In genomic region chr13:99190466-99190865, GRCm38 (mm10) we compare ENCODE assay signal across 11 mouse cellular contexts. TPM values are rescaled to one million over a fixed set of nuclear protein-coding genes. Genes with fewer than 3 reads are reported as not detected.
DNase-seq lines count a peak whose midpoint lies in the region; ATAC-seq and TF ChIP-seq lines count a peak whose summit lies in the region.
"Had no signal": no experiment of that assay in that cellular context is flagged by ENCODE, and none has a peak within 500 bp of the region (broad histone marks: within the 10 kb centered on the region; RNA-seq: fewer than 3 reads in every experiment).

No protein-coding gene starts in this region.

- no peaks in the 10 kb centered on the region for H3K36me3 ChIP-seq in lung, embryonic 15.5 days
- no peaks in the 10 kb centered on the region for H3K36me3 ChIP-seq in heart, embryonic 16.5 days (ENCODE audit: control insufficient read depth, insufficient read depth)
- H3K36me3 ChIP-seq in limb, embryonic 14.5 days (ENCODE audit: control insufficient read depth, insufficient read depth, low read length) = no peaks in the 10 kb centered on the region
- H3K36me3 ChIP-seq: embryonic facial prominence, embryonic 12.5 days; neural tube, embryonic 15.5 days had no signal

- no peak for TF ChIP-seq CTCF in lung, adult 2 months (IDR thresholded peaks at IDR 0.05; ENCODE audit: insufficient read depth, low read length)

- ATAC-seq in lung, embryonic 15.5 days (ENCODE audit: borderline replicate concordance, extremely low read depth, low FRiP score, low TSS enrichment) = no peak
- peak; percentile 63 for ATAC-seq in heart, embryonic 16.5 days (replicated peaks; ENCODE audit: extremely low read depth, insufficient read depth, low FRiP score)
- 0 out of 2 replicates have a peak, but pooled peaks have one; percentile 15 for ATAC-seq in limb, embryonic 14.5 days (ENCODE audit: low FRiP score, low read depth)

- H3K4me1 ChIP-seq in lung, embryonic 15.5 days = peaks cover 8% of the 10 kb centered on the region; the same call in 1 of the 2 replicates
- H3K4me1 ChIP-seq in lung, adult 2 months (ENCODE audit: control insufficient read depth, insufficient read depth, low read length) = peaks cover 7% of the 10 kb centered on the region
- H3K4me1 ChIP-seq in heart, embryonic 16.5 days (ENCODE audit: control insufficient read depth, insufficient read depth, low read length) = peaks cover 17% of the 10 kb centered on the region
- peaks cover 7% of the 10 kb centered on the region; the same call in 1 of the 2 replicates for H3K4me1 ChIP-seq in limb, embryonic 14.5 days (ENCODE audit: control insufficient read depth, insufficient read depth, low read length)
- H3K4me1 ChIP-seq: embryonic facial prominence, embryonic 12.5 days had no signal

- H3K4me2 ChIP-seq in lung, embryonic 15.5 days = no peak overlapping the region
- peak overlapping the region; percentile 0; the same call in 1 of the 2 replicates for H3K4me2 ChIP-seq in heart, embryonic 16.5 days (ENCODE audit: low read depth, low read length)
- no peak overlapping the region for H3K4me2 ChIP-seq in limb, embryonic 14.5 days (replicated peaks; ENCODE audit: low read depth, low read length, severe bottlenecking)
- H3K4me2 ChIP-seq: embryonic facial prominence, embryonic 12.5 days; neural tube, embryonic 15.5 days had no signal

- intact Hi-C loops in left cerebral cortex, postnatal 25 days (cut with DNase I) = no loop called here

- WGBS in lung, embryonic 15.5 days = 56% methylated on average over 11 of the region's 11 CpGs
- 32% methylated on average over 11 of the region's 11 CpGs for WGBS in lung, adult 2 months
- 59% methylated on average over 11 of the region's 11 CpGs for WGBS in heart, embryonic 16.5 days
- 66% methylated on average over 11 of the region's 11 CpGs for WGBS in limb, embryonic 14.5 days

- no peak for TF ChIP-seq POLR2A in lung, adult 2 months (IDR thresholded peaks at IDR 0.05; ENCODE audit: borderline replicate concordance, extremely low read depth, low read depth, low read length)
- no peak for TF ChIP-seq POLR2A in limb, embryonic 14.5 days (IDR thresholded peaks at IDR 0.05; ENCODE audit: borderline replicate concordance, extremely low read depth, insufficient read depth, insufficient read length)

- H3K4me3 ChIP-seq in lung, embryonic 15.5 days = no peak overlapping the region
- no peak overlapping the region for H3K4me3 ChIP-seq in lung, adult 2 months (replicated peaks; ENCODE audit: extremely low read depth, low read depth, low read length)
- no peak overlapping the region for H3K4me3 ChIP-seq in heart, embryonic 16.5 days (ENCODE audit: low read length)
- no peak overlapping the region for H3K4me3 ChIP-seq in limb, embryonic 14.5 days (replicated peaks; ENCODE audit: low read length)
- H3K4me3 ChIP-seq: embryonic facial prominence, embryonic 12.5 days; neural tube, embryonic 15.5 days had no signal

- no peaks in the 10 kb centered on the region for H3K9me3 ChIP-seq in lung, embryonic 15.5 days
- H3K9me3 ChIP-seq in heart, embryonic 16.5 days (replicated peaks; ENCODE audit: control insufficient read depth, low read length) = no peaks in the 10 kb centered on the region
- H3K9me3 ChIP-seq in limb, embryonic 14.5 days (ENCODE audit: control insufficient read depth, low read length) = no peaks in the 10 kb centered on the region
- H3K9me3 ChIP-seq: embryonic facial prominence, embryonic 12.5 days; neural tube, embryonic 15.5 days had no signal

- no peak overlapping the region for H3K9ac ChIP-seq in lung, embryonic 15.5 days
- H3K9ac ChIP-seq in heart, embryonic 16.5 days (ENCODE audit: low read length) = no peak overlapping the region
- no peak overlapping the region for H3K9ac ChIP-seq in limb, embryonic 14.5 days (ENCODE audit: low read depth, low read length, severe bottlenecking)
- H3K9ac ChIP-seq: embryonic facial prominence, embryonic 12.5 days; liver, embryonic 14.5 days; neural tube, embryonic 15.5 days had no signal

- DNase-seq in lung, adult 2 months = no peak
- DNase-seq in limb, embryonic 14.5 days (ENCODE audit: low spot score) = no peak
- peak; percentile 19 for DNase-seq in testis, postnatal 14 days (ENCODE audit: low spot score)
- DNase-seq in left cerebral cortex, postnatal 25 days (ENCODE audit: low spot score in 2 of 2) = no peak
- no peak for DNase-seq in adrenal gland, postnatal 10 days
- no peak for DNase-seq in layer of hippocampus, postnatal 14 days (ENCODE audit: low spot score in 2 of 2)

- no peaks in the 10 kb centered on the region for H3K27me3 ChIP-seq in lung, embryonic 15.5 days
- no peaks in the 10 kb centered on the region for H3K27me3 ChIP-seq in heart, embryonic 16.5 days (ENCODE audit: control insufficient read depth, insufficient read depth, low read length)
- H3K27me3 ChIP-seq in limb, embryonic 14.5 days (ENCODE audit: control insufficient read depth, insufficient read depth, low read length) = no peaks in the 10 kb centered on the region
- H3K27me3 ChIP-seq: embryonic facial prominence, embryonic 12.5 days; neural tube, embryonic 15.5 days had no signal

- peak overlapping the region; percentile 71 for H3K27ac ChIP-seq in lung, embryonic 15.5 days
- H3K27ac ChIP-seq in heart, embryonic 16.5 days (ENCODE audit: low read length) = peak overlapping the region; percentile 52
- peak overlapping the region; percentile 68 for H3K27ac ChIP-seq in limb, embryonic 14.5 days (replicated peaks; ENCODE audit: low read depth, low read length)
- H3K27ac ChIP-seq: embryonic facial prominence, embryonic 12.5 days; liver, embryonic 14.5 days; neural tube, embryonic 15.5 days had no signal

RNA-seq across cellular contexts. Expression of gene Zfp366, which starts 5.8 kb away (rescaled TPM):
- polyA plus RNA-seq in lung, embryonic 15.5 days (2015; fragmentation: Nextera tagmentation; extraction: Ambion mirVana) = 0.96 and 1.2 TPM in 2 replicates
- polyA plus RNA-seq in lung, adult 2 months (2012; rRNA removed) = 13.6 and 14.5 TPM in 2 replicates
- 0.66 and 0.75 TPM in 2 replicates for polyA plus RNA-seq in heart, embryonic 16.5 days (2015; fragmentation: Nextera tagmentation; extraction: Ambion mirVana)
- polyA plus RNA-seq in limb, embryonic 14.5 days (2012; rRNA removed) = 2.5 and 3.5 TPM in 2 replicates
- polyA plus RNA-seq in limb, embryonic 14.5 days (2014; fragmentation: Nextera tagmentation; extraction: Ambion mirVana) = 0.73 and 1.0 TPM in 2 replicates
- total RNA-seq in left cerebral cortex, postnatal 25 days (2021) = 1 to 10 TPM; 3.5 to 4.3 TPM
- 10 to 100 TPM in 1 of 2 experiments, 1 to 10 TPM in 1; 8.3 to 10.8 TPM for total RNA-seq in adrenal gland, postnatal 10 days (2021)
- 1 to 10 TPM; 5.1 to 7.0 TPM for total RNA-seq in layer of hippocampus, postnatal 14 days (2021)
